21 mouse cellular contexts compared by ENCODE assay signal in genomic region chr15:95966979-95967378, GRCm38 (mm10).
DNase-seq lines count a peak whose midpoint lies in the region; TF ChIP-seq lines count a peak whose summit lies in the region.
"Had no signal": no experiment of that assay in that cellular context is flagged by ENCODE, and none has a peak within 500 bp of the region (broad histone marks: within the 10 kb centered on the region; RNA-seq: fewer than 3 reads in every experiment).

No protein-coding gene starts in this region.

- H3K9ac ChIP-seq in CH12.LX (ENCODE audit: insufficient read depth, low read depth): no peak overlapping the region
- no peak overlapping the region for H3K9ac ChIP-seq in ES-E14 (ENCODE audit: insufficient read depth, low read depth, low read length, poor library complexity, severe bottlenecking)
- H3K9ac ChIP-seq in MEL (ENCODE audit: control insufficient read depth, low read depth, low read length, poor library complexity, severe bottlenecking): no peak overlapping the region

- H3K4me2 ChIP-seq in CH12.LX (ENCODE audit: insufficient read depth, low read depth, poor library complexity, severe bottlenecking): no peak overlapping the region

- TF ChIP-seq CTCF in CH12.LX (conservative IDR thresholded peaks at IDR 0.05 in 1 of 2, IDR thresholded peaks at IDR 0.05 in 1 of 2; ENCODE audit: low read depth in 2 of 2, low read length in 2 of 2): no peak
- no peak for TF ChIP-seq CTCF in MEL (IDR thresholded peaks at IDR 0.05 in 2 of 3, conservative IDR thresholded peaks at IDR 0.05 in 1 of 3; ENCODE audit: control insufficient read depth in 1 of 3, insufficient read depth in 1 of 3, low read depth in 2 of 3, low read length in 3 of 3, poor library complexity in 1 of 3, severe bottlenecking in 1 of 3)

- no peak for TF ChIP-seq POLR2A in CH12.LX (IDR thresholded peaks at IDR 0.05; ENCODE audit: low read depth, low read length)
- no peak for TF ChIP-seq POLR2A in MEL (IDR thresholded peaks at IDR 0.05; ENCODE audit: control insufficient read depth in 1 of 2, insufficient read depth in 1 of 2, low read depth in 1 of 2, low read length in 2 of 2, poor library complexity in 1 of 2)

- intact Hi-C loops in heart, postnatal 36 days (cut with DNase I): no loop called here

- H3K9me3 ChIP-seq in CH12.LX (replicated peaks; ENCODE audit: low read length) (no peaks in the 10 kb centered on the region), ES-E14 (ENCODE audit: control insufficient read depth, insufficient read depth, low read depth, low read length) (no peaks in the 10 kb centered on the region), MEL (replicated peaks; ENCODE audit: insufficient read depth, low read length) (no peaks in the 10 kb centered on the region)

- H3K79me2 ChIP-seq in CH12.LX (replicated peaks; ENCODE audit: control insufficient read depth, extremely low read depth, insufficient read depth, poor library complexity, severe bottlenecking): no peaks in the 10 kb centered on the region
- no peaks in the 10 kb centered on the region for H3K79me2 ChIP-seq in MEL (ENCODE audit: control insufficient read depth, insufficient read depth, low read length, poor library complexity)

- no peak overlapping the region for H3K27ac ChIP-seq in CH12.LX (ENCODE audit: insufficient read depth, low read depth)
- no peak overlapping the region for H3K27ac ChIP-seq in ES-E14 (ENCODE audit: insufficient read depth, low read depth, low read length, poor library complexity, severe bottlenecking)
- no peak overlapping the region for H3K27ac ChIP-seq in MEL (ENCODE audit: control insufficient read depth, low read depth, low read length)

- H3K4me1 ChIP-seq in CH12.LX (ENCODE audit: control insufficient read depth in 1 of 2, insufficient read depth in 2 of 2) (peaks cover 10 to 34% of the 10 kb centered on the region in 2 experiments), ES-E14 (ENCODE audit: control insufficient read depth in 2 of 2, insufficient read depth in 2 of 2, low read length in 2 of 2, poor library complexity in 1 of 2) (no peaks in the 10 kb centered on the region), MEL (ENCODE audit: control insufficient read depth in 1 of 2, insufficient read depth in 2 of 2, low read length in 2 of 2) (no peaks in the 10 kb centered on the region)

- in situ Hi-C loops in CH12.LX (cut with MboI; ENCODE audit: low pct_ligation_motif_present, low pct_unique_long_range_greater_than_20kb, low sequenced_read_pairs): no loop called here
- in situ Hi-C loops in ES-E14 (cut with MboI; ENCODE audit: low sequenced_read_pairs in 2 of 2, unreplicated experiment in 2 of 2): no loop called here

- peaks cover 31 to 73% of the 10 kb centered on the region in 2 experiments for H3K36me3 ChIP-seq in CH12.LX (replicated peaks in 1 of 2; ENCODE audit: control insufficient read depth in 1 of 2, insufficient read depth in 1 of 2, low read length in 1 of 2)
- H3K36me3 ChIP-seq in ES-E14 (ENCODE audit: control insufficient read depth, insufficient read depth, low read length, poor library complexity, severe bottlenecking): peaks cover 22% of the 10 kb centered on the region; the same call in 1 of the 2 replicates
- peaks cover 0 to 42% of the 10 kb centered on the region in 2 experiments; a peak in 2 of 4 replicates for H3K36me3 ChIP-seq in MEL (ENCODE audit: control insufficient read depth in 1 of 2, insufficient read depth in 2 of 2, low read length in 2 of 2)
- H3K36me3 ChIP-seq: G1E had no signal

- H3K4me3 ChIP-seq in CH12.LX (replicated peaks in 1 of 3; ENCODE audit: low read depth in 2 of 3, low read length in 2 of 3, poor library complexity in 1 of 3) (no peak overlapping the region), ES-E14 (ENCODE audit: insufficient read depth in 1 of 2, low read depth in 1 of 2, low read length in 2 of 2, poor library complexity in 1 of 2, severe bottlenecking in 1 of 2) (no peak overlapping the region), MEL (ENCODE audit: control insufficient read depth in 1 of 2, insufficient read depth in 1 of 2, low read depth in 2 of 2, low read length in 2 of 2) (no peak overlapping the region)

- DNase-seq in CH12.LX (ENCODE audit: extremely low read depth) (no peak), ES-E14 (ENCODE audit: low read depth, low spot score) (no peak), MEL (ENCODE audit: low read depth, low spot score) (no peak)
- no peak for DNase-seq in cerebellum, postnatal 10 days
- DNase-seq in frontal cortex, postnatal 10 days (ENCODE audit: low spot score in 2 of 2): no peak
- no peak for DNase-seq in heart, postnatal 36 days
- DNase-seq: adrenal gland, adult 2 months; adrenal gland, adult 8-10 months; adrenal gland, postnatal 10 days; adrenal gland, postnatal 14 days; adrenal gland, postnatal 25 days; adrenal gland, postnatal 36 days; B cell, adult 2 months; cerebellum, adult 11 months; cerebellum, adult 11-12 months; cerebellum, adult 18-20 months; cerebellum, adult 2 months; cerebellum, adult 8-10 months; cerebellum, adult 9-10 months had no signal

- no peaks in the 10 kb centered on the region for H3K27me3 ChIP-seq in CH12.LX (replicated peaks)
- H3K27me3 ChIP-seq in MEL (ENCODE audit: control insufficient read depth in 1 of 2, insufficient read depth in 2 of 2, low read length in 2 of 2): no peaks in the 10 kb centered on the region
- H3K27me3 ChIP-seq: Patski had no signal

- TF ChIP-seq EP300 in CH12.LX (IDR thresholded peaks at IDR 0.05; ENCODE audit: low read length) (no peak), MEL (IDR thresholded peaks at IDR 0.05; ENCODE audit: low read depth in 1 of 2, low read length in 2 of 2) (no peak)

- dilution Hi-C loops in CH12.LX (cut with MboI; ENCODE audit: extremely low pct_ligation_motif_present, extremely low pct_unique_long_range_greater_than_20kb, low sequenced_read_pairs): no loop called here

- TF ChIP-seq RAD21 in CH12.LX (IDR thresholded peaks at IDR 0.05; ENCODE audit: low read depth, low read length) (no peak), MEL (IDR thresholded peaks at IDR 0.05; ENCODE audit: low read depth, low read length) (no peak)

TF ChIP-seq in CH12.LX, 34 proteins besides CTCF, POLR2A, EP300 and RAD21:
- TF ChIP-seq NRF1 (IDR thresholded peaks at IDR 0.05; ENCODE audit: low read depth, low read length) (no peak), MAFK (IDR thresholded peaks at IDR 0.05; ENCODE audit: insufficient replicate concordance, low read length) (peak; percentile 62; the same call in 1 of the 2 replicates), HCFC1 (IDR thresholded peaks at IDR 0.05; ENCODE audit: low read depth, low read length) (no peak), NELFE (IDR thresholded peaks at IDR 0.05; ENCODE audit: low read depth, low read length) (no peak)

TF ChIP-seq in ES-E14, 5 proteins besides CTCF, POLR2A, EP300 and RAD21:
- TF ChIP-seq MAFK (IDR thresholded peaks at IDR 0.05; ENCODE audit: insufficient read depth, low read depth, low read length) (peak; percentile 59; the same call in 1 of the 2 replicates), HCFC1 (IDR thresholded peaks at IDR 0.05; ENCODE audit: borderline replicate concordance, insufficient read depth, low read length) (no peak)

TF ChIP-seq in MEL, 35 proteins besides CTCF, POLR2A, EP300 and RAD21:
- TF ChIP-seq POLR2AphosphoS5 (IDR thresholded peaks at IDR 0.05; ENCODE audit: borderline replicate concordance, low read depth, low read length): no peak
- TF ChIP-seq MAFK (IDR thresholded peaks at IDR 0.05; ENCODE audit: borderline replicate concordance, low read depth, low read length): peak; percentile 64; the same call in 1 of the 2 replicates
TF ChIP-seq in MEL: peak in this region for 1.

Comparison
In these comparisons a context has a peak if more than half of its experiments do, and no peak if none do; other contexts are left out.
1. Of the 35 proteins assayed by ChIP-seq in both MEL and CH12.LX: peak only in MEL: none; only in CH12.LX: none; in both: MAFK; in neither: 34.